Mouse (Mus musculus): Measurements from ENCODE around the gene Ybx1.

GRCm38 (mm10) chr4:119295134-119295453 lies 690 bp upstream of the Ybx1 start:
- TF ChIP-seq POLR2A (IDR thresholded peaks at IDR 0.05; ENCODE audit: control insufficient read depth, extremely low read depth, insufficient read depth, low read length, poor library complexity): no peak
- no peak for TF ChIP-seq CTCF (IDR thresholded peaks at IDR 0.05; ENCODE audit: borderline replicate concordance, control insufficient read depth, extremely low read depth, insufficient read depth, low read length, poor library complexity)

Measured in thymus, adult 2 months (tissue).